Mouse (Mus musculus) frontal cortex, adult (tissue): ENCODE results near the gene Cxcl5.
A peak's percentile ranks its signal among the peaks of the same experiment; 100 is the strongest.
"Not testable (repeated sequence)": the region's sequence is repeated elsewhere in the genome, so short reads cannot be mapped to it uniquely, and the experiment has no call there.

Experiments used
- ATAC-seq: cut with Nextera tagmentation; 2 replicates; pipeline ENCODE4 v1.9.2; 2017; ENCODE audit warnings: mild to moderate bottlenecking, moderate library complexity, mixed read lengths; ENCODE audit not compliant: low TSS enrichment

Cxcl5 gene

GRCm38 (mm10) chr5:90785659-90786588 is 26.8 kb downstream of the Cxcl5 start, which contains the start of gene Cxcl3:
Gene Cxcl3 (plus strand): TSS chr5:90786103.
- peak; percentile 59; the same call in 1 of the 2 replicates for ATAC-seq

DNA sequence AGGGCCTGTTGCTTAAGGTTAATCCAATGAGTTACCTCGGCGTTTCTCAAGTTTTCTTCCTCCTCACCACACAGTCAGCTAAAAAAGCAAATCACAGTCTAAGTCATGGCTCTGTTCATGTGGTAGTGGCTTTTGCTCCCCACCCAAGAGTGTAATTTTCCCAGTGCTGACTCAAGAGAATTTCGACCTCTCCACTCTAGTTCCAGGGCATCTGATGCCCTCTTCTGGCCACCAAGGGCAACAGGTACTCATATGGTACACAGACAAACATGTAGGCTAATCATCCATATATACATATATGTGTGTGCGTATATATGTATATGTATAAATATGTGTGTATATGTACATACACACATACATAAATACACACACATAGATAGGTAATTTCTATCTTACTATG is 29.0 kb downstream of the Cxcl5 start:
- ATAC-seq: no peak

GRCm38 (mm10) chr5:90789306-90790073 is 30.3 kb downstream of the Cxcl5 start:
- ATAC-seq: no peak

DNA sequence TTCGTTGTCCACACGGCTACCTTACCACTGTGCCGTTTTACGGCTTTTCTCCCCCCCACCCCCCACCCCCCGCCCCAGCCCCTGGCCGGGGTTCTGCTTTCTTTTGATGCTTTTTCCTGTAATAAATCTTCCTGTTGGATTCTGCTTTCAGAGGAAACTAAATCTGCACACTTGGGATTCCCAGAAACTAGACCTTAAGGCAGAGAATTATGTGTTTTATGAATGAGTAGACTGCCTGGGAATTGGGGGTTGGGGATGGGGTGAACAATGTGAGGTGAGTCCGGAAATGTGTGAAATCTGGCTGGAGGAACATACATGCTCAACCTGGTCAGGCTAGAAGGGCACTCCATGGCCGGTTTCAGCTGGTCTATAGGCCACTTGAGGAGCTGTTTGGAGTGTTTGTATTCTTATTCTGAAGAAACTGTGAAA is 30.9 kb downstream of the Cxcl5 start:
- ATAC-seq: no peak

DNA sequence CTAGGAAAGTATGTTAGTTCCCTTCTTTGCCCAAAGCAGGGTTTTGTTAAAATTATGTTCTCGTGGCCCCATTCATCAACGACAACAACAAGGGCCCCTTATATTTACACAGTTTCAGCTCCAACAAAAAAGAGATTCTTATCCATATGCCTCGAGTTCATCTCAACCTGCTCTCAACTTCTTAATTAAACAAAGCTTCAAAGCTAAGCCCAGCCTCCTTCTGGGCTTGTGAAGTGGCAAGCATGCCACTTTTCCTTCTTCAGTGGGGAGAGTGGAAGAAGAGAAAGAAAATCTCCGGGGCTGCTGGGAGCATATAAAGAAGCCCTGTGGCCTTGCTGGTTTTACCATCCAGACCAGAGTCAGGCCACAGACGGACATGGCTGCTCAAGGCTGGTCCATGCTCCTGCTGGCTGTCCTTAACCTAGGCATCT is 35.0 kb downstream of the Cxcl5 start, which contains the start of gene Cxcl15:
Gene Cxcl15, plus strand, starts transcription at position 340 of the 431 bp plus-strand sequence.
- no peak for ATAC-seq

DNA sequence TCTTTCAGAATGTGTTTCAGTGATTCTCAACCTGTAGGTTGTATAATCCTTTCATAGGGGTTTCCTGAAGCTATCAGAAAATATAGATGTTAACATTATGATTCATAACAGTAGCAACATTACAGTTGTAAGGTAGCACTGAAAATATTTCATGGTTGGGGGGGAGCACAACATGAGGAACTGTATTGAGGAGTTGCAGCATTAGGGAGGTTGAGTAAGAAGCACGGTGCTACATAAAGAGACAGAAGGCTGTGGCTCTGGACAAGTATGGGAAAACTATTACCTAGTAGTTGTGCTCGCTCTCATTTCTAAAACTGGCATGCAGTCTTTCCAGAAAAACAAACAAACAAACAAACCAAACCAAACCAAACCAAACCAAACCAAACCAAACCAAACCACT is 36.2 kb downstream of the Cxcl5 start:
- not testable (repeated sequence) for ATAC-seq

GRCm38 (mm10) chr5:90804574-90804973 is 45.4 kb downstream of the Cxcl5 start:
- ATAC-seq: no peak

GRCm38 (mm10) chr5:90806050-90806449 is 46.9 kb downstream of the Cxcl5 start:
- ATAC-seq: no peak

DNA sequence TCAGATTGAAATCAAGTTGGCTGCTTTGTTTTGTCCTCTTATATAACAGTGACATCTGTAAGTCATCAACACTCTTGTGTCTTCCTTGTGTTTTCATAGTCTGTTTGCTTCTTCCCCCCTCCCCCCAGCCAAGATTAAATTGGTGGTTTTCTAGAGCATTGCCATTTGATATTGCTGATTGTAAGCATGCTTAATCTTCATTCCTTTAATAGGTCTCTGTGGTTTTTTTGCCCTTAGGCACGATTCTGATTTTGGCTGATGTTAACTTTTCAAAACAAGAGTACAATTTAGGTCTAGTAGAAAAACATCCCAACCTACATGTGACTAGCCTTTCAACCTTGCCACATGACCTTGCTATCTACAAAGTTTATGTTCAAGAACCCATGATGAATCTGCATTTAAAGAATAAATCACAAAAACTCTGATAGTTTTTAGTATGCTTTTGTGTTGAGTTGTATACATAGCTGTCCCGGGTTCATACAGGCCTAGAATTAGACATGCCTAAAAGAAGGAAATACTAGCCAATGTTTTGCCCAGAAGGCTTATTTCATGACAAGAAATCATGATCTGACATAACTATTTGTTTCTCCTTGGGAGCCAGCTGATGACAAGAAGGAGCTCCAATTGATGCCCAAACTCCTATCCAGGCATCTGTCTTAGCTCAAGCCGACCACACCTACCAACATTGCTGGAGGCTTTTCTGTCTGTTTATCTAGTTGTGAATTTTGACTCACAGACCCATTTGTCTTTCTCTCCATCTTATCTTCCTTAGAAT is 48.2 kb downstream of the Cxcl5 start:
- ATAC-seq: no peak
